Mouse (Mus musculus) liver (tissue): ENCODE measurements around the gene Gm37240.

Source experiments
- DNase-seq: peaks from one replicate; pipeline ENCODE4 v3.0.0-alpha.2; 2020; ENCODE audit warnings: mixed read lengths

The Gm37240 gene

DNA sequence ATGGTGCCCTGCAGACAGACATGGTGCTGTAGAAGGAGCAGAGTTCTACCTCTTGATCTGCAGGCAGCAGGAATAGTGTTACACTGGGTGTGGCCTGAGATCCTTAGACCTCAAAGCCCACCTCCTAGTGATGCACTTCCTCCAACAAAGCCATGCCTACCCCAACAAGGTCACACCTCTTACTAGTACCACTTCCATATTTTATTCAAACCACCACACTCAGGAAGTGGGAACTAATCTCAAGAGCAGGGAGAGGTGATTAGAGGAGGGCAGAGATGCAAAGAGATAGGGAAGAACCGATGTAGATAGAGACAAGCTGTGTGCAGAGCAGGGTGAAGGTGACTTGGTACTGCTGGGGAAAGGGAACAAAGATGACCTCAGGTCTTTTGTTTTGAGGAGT, 773.8 kb downstream of the Gm37240 start:
- DNase-seq, result no peak

DNA sequence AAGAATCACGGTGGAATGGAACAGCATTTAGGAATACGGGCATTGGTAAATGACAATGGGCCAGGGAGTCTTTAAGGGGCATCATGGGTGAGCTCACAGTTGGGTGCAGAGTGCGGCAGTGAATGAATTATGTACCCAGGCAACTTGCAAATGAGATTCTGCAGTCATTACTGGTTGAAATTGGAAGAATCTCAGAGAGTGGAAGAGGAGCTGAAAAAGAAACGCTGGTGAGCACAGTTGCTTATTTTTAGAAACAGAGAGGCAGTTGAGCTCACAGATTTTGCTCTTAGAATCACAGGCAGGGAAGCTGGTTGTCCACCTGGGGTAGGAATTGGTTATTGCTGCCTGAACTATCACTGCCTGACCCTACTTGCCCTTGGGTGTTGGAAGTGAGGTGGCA, 776.6 kb downstream of the Gm37240 start:
- no peak for DNase-seq

- DNase-seq, result no peak
These were observed 778.1 kb downstream of the Gm37240 start for GRCm38 (mm10) chr3:85109221-85109620.

- DNase-seq, result no peak
These were observed 778.9 kb downstream of the Gm37240 start for GRCm38 (mm10) chr3:85108396-85108795.

- no peak for DNase-seq
These were observed 780.4 kb downstream of the Gm37240 start for GRCm38 (mm10) chr3:85106956-85107355.

GRCm38 (mm10) chr3:85104301-85104700, 783.0 kb downstream of the Gm37240 start:
- no peak for DNase-seq

DNA sequence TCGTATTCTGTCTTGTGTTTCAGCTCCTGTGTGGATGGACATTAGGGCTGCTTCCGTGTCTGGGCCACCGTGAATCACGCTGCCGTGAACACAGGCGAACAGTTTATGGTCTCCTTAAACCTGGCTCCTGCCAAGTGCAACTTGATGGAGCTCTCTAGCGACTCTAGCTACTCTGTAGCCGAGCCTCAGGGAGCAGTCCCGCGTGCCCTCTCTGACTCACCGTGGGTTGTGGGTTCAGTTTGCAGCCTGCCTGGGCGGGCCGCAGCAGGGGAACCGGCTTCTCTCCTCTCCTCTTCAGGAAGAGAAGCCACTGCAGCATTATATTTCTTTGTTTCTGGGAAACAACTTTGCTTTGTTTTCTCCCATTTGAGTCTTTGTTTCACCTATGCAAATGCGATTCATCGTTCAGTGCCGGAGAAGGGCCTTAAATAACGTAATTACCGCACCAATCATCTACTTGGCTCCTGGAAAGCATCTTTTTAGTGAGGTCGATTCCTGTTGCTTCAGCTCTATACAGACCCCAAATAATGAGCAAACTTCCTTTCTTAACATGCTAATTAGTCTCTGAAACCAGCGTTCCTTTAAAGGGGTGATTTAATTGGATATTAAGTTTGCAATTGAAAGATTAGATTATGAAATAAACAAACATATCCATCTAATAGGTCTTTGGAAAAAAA, 806.3 kb downstream of the Gm37240 start:
- no peak for DNase-seq

DNA sequence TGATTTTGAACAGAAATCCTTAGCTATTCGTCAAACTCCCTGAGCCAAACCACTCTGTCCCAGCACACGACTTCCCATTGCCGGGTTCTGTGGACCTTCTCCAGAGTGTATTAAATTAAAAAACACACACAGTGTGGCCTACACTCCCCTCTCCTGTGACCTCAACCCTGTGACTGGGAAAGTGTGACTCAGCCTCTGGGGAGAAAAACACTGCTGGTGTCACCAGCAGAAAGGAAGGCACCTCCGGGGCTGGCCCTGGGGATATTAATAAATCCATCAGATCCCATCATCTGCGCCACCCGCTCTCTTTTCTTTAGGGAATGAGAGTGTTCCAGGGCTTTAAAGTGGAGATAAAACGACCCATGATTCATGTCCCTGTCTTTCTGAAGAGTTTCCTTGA, 823.2 kb downstream of the Gm37240 start:
- no peak for DNase-seq

DNA sequence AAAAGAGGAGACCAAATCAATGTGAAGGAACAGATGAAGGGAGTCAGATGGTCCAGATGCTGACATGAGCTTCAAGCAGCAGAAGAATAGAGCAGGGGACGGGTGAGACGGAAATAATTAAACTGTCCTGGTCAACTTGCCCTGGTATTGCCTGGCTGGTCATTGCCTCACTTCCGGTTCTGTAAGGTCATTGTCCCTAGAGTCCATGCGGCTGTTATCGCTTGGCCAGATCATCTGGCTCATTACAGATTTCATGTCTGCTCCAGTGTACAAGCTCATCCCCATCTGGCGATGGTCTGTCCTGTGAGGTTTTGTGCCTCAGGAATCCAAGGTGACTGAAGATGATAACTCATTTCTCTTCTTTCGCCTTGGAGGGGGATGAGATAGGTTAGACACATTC, 827.2 kb downstream of the Gm37240 start:
- no peak for DNase-seq

- DNase-seq, result no peak
These were observed 830.1 kb downstream of the Gm37240 start for GRCm38 (mm10) chr3:85057245-85057644.

GRCm38 (mm10) chr3:85053526-85053925, 833.8 kb downstream of the Gm37240 start:
- DNase-seq, result no peak

DNA sequence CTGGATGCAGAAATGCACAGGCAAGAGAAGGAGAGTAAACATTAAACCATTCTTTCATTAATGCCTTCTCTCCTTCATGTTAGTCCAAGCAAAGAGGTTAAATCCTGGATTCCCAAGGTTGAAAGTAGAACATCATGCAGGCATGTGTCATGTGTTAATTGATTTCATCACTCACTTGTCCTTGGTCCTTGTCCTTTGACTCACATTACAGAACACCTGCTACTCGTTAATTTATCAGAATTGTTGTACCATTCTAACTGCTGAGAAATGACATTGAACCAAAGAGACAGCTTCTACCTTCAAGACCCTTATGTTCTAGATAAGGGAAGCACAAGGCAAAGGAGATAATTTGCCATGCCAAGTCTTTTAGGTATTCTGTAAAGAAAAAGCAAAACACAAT, 835.1 kb downstream of the Gm37240 start:
- DNase-seq, result no peak

DNA sequence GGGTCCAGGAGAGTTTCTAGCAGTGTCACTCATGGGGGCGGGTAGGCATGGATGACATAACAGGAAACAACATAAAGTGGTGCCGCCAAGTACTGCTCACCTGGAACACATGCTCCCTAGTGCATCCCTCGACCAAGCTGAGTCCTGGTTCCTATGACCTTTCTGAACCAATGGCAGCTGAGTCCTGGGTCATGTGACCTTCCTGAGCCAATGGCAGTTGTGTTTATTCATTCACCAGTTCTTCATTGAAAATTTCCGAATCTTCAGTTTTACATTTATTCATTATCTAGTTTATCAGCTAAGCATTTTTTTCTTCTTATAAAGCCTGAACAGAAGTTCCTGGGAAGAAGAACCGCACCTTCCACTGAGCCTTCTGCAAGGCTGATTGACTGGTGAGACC, 838.7 kb downstream of the Gm37240 start:
- DNase-seq, result no peak

- no peak for DNase-seq
These were observed 843.6 kb downstream of the Gm37240 start for GRCm38 (mm10) chr3:85043679-85044218.

DNA sequence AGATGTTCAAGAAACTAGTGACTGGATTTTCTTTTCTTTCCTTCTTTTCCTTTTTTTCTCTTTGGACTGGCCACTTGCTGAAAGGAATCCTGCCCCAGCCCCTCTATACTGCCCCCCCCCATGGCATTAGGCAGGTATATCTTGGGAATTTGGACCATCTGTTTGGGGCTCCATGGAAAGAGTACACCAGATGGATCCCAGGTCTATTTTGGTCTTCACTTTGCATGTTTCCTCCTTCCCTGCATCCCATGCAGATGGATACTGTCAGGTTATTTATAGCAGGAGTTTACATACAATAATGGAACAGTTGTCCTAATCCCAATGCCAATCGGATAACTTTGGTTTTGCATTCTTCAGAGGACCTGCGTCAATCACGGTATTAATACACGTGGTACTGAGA, 845.2 kb downstream of the Gm37240 start:
- DNase-seq, result no peak

GRCm38 (mm10) chr3:85029141-85029540, 858.2 kb downstream of the Gm37240 start:
- no peak for DNase-seq

GRCm38 (mm10) chr3:85024817-85025705, 862.3 kb downstream of the Gm37240 start:
- DNase-seq, result no peak

DNA sequence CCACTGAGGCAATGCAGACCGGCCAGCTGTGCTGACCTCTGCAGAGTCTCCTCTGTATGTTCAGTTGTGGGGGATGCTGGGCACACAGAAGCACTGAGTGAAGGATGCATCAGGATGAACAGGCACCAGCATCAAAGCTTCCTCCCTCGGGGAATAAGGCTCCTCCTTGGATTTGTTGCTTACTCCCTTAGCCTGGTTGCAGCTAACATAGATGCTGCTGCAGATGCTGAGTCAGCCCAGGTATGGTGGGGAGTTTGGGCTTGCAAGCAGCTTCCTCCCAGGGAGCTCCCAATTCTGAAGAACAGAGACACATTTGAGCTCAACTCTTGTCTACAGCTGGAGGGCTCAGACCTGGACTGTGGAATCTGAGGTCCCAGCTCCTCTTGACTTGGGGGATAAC, 863.1 kb downstream of the Gm37240 start:
- DNase-seq, result no peak

- DNase-seq, result no peak
These were observed 864.5 kb downstream of the Gm37240 start for GRCm38 (mm10) chr3:85022800-85023199.

DNA sequence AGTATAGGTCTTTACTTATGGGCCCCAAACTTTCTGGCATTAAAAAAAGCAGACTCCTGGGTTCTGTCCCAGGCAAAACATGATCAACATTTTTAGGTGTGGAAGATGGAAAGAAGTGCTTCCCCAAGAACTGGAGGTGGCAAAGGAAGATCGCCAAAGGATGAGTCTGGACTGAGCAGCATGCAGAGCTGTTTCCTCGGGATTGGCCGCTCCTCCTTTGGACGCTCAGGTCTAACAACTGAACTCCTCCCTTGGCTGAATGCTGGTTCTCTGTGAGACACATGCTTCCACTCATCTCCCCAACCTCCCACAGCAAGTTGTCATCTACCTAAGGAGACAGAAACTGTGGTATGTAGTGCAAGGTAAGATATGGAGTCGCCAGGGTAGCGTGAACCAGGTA, 865.5 kb downstream of the Gm37240 start:
- no peak for DNase-seq

GRCm38 (mm10) chr3:85020137-85020536, 867.2 kb downstream of the Gm37240 start:
- DNase-seq, result no peak

- DNase-seq, result no peak
These were observed 871.7 kb downstream of the Gm37240 start for GRCm38 (mm10) chr3:85015667-85016066.

DNA sequence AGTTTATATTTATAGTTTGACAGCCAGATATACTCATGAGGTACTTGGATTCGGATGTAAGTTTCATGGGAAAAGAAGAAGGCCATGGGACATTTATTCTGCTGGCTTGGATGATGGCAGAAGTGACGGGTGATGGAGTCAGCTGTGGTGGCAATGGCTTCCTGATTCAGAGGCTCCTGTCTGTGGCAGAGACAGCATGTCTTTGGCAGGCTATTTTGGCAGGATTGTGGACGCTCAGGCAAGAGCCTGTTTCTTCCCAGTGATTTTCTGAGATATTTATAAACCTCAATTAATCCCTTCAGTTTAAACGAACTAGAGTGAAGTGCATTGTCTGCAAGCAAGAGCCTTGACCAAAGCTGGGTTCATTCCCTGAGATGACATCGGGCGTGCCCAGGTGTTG, 874.4 kb downstream of the Gm37240 start:
- no peak for DNase-seq

DNA sequence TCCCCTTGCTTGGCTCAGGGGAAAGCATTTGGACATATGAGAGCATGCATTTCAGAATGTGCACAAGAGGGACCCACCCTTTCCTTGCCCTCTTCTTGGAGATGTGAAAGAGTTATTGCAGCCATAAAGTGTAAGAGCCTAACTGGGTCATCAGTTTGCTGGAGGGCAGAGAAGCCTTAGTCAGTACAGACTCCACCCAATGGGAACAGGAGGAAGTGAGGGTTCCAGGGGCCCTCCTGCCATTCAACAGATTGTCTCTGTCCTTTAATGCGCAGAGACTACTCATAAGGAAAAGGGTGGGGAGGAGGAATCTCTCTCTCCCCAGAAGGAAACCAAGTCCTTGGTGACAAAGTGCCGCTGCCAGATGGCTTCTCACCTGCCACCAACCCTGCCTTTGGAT, 882.1 kb downstream of the Gm37240 start:
- no peak for DNase-seq
